Mouse (Mus musculus): ENCODE results near the gene Gosr1. TPM values are rescaled to one million over a fixed set of nuclear protein-coding genes. Genes with fewer than 3 reads are reported as not detected.
"Not testable (repeated sequence)": the region's sequence is repeated elsewhere in the genome, so short reads cannot be mapped to it uniquely, and the experiment has no call there.

The Gosr1 gene
- 10.1 and 11.0 TPM in 2 replicates for polyA plus RNA-seq (2015; fragmentation: Nextera tagmentation; extraction: Ambion mirVana)

DNA sequence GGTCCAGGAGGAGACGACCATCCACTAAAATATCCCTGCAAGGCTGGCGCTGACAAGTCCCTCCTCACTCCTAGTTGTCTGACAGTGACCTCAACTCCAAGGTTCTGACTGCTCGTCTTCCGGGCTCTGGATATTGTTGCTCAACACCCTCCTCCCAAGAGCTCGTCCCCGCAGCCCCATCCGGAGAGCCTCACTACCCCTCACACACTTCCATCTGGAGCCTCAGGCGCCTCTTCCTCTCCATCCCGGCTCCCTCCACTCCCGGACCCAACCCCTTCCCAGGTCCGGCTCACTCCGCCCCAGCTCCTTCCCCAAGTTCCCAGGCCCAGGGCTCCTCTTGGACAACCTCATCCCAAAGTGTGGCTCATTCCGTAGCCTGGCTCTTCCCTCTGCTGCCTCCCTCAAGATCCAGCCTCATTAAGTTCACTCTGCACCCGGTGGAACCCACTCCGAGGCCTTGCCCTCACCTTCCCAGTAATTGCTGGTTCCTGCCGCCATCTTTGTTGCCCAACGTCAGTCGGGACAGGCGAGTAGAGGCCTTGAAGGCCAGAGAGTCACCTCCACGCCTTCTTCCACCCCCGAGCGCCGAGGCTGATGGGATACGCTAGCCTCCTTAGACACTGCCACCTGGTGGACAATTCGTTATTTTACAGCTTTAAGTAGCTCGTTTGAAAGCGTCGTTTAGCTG lies at the start of gene Gosr1:
Gene Gosr1 (minus strand): TSS at position 527 of the 688 bp plus-strand sequence.
- peak; percentile 97 for ATAC-seq (ENCODE audit: insufficient read depth)
- H3K27ac ChIP-seq (replicated peaks) = peak within 1 kb of the TSS; percentile 76
- peak within 1 kb of the TSS; percentile 83 for H3K9ac ChIP-seq
- H3K4me3 ChIP-seq (replicated peaks) = peak within 1 kb of the TSS; percentile 80
- under 1% methylated on average over 28 of the region's 28 CpGs for WGBS (ENCODE audit: insufficient replicate concordance)
- peaks cover 22% of the 10 kb centered on the region for H3K36me3 ChIP-seq (replicated peaks)
- H3K4me1 ChIP-seq (replicated peaks) = peaks cover 7% of the 10 kb centered on the region
- peak within 1 kb of the TSS; percentile 76 for H3K4me2 ChIP-seq
- no peaks in the 10 kb centered on the region for H3K9me3 ChIP-seq (replicated peaks)
- peaks cover 2% of the 10 kb centered on the region for H3K27me3 ChIP-seq

DNA sequence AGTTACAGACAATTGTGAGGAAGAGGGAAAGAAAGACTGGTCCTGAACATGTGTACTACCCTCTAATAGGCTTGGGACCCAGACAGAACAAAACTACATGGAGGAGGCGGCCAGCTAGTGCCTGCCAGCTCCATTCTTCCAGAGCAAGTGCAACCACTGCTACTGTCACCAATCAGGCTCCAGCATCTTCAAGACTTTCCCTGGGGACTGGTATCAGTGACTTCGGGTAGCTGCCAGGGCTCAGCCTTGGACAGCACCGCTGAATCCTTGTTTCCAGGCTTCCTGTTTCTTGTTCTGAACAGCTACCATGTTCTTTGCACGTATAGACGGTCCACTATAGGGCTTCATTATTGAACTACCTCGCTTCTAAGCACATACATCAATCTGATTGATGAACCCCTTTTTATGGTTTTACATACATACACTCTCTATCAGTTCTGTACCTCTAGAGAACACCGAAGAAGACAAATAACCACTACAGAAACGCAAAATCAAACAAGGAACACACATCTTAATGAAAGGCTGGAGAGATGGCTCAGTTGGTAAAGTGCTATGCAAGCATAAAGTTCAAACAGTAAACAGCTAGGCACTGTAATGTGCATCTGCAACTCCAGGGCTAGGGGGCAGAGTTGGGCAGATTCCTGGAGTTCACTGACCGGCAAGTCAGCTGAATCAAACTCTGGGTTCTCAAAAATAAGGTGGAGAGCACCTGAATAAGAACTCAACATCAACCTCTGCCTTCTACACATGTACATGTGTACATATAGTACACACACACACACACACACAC lies 47.5 kb upstream of the Gosr1 start:
- Histone ChIP-seq H3K4me3 (replicated peaks) (no peak overlapping the region), H3K36me3 (replicated peaks) (peaks cover 55% of the 10 kb centered on the region), H3K27me3 (no peaks in the 10 kb centered on the region), H3K27ac (replicated peaks) (no peak overlapping the region), H3K9ac (no peak overlapping the region), H3K4me1 (replicated peaks) (no peaks in the 10 kb centered on the region), H3K9me3 (replicated peaks) (no peaks in the 10 kb centered on the region), H3K4me2 (no peak overlapping the region)
- ATAC-seq (ENCODE audit: insufficient read depth) = no peak
- WGBS (ENCODE audit: insufficient replicate concordance) = 74% methylated on average over 9 of the region's 9 CpGs

DNA sequence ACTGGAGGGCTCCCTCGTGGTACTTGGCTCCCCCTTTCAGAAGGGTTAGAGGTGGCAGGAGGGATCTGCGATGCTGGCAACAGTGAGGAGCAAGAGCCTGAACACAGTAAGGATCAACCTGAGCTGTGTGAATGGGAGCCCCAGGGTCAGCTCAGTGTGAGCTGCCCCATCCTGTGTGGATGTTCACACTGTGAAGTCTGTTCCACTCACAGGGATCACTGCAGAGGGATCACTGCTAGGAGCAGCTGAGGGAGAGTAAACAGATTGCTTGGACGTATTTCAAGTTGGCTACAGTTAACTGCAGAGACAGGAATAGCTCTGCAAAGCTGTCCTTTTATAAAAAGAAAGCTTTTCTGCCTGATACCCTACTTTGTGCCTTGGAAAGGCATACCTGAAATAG lies 46.1 kb upstream of the Gosr1 start:
- Histone ChIP-seq H3K27me3 (no peaks in the 10 kb centered on the region), H3K9me3 (replicated peaks) (no peaks in the 10 kb centered on the region), H3K4me1 (replicated peaks) (no peaks in the 10 kb centered on the region), H3K4me3 (replicated peaks) (no peak overlapping the region), H3K4me2 (no peak overlapping the region), H3K9ac (no peak overlapping the region), H3K36me3 (replicated peaks) (peaks cover 68% of the 10 kb centered on the region), H3K27ac (replicated peaks) (no peak overlapping the region)
- ATAC-seq (ENCODE audit: insufficient read depth) = no peak
- 57% methylated on average over 3 of the region's 3 CpGs for WGBS (ENCODE audit: insufficient replicate concordance)

DNA sequence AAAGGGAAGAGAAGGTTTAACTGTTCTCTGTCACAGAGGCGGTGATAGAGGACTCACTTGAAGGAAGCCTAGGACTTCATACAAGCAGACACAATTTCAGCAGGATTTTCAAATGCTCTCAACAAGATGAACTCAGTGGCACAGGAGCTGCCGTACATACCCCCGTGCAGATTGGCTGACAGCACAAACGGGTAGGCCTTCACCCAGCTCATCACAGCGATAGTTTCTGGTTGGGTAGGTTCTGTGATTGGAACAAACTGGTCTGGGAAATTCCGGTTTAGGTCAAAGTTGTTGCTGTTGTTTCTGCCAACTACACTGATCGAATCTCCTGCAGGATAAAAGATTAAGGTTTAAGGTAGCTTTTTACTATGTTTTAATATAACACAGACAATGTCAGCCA lies 45.2 kb upstream of the Gosr1 start:
- 82% methylated on average over 7 of the region's 7 CpGs for WGBS (ENCODE audit: insufficient replicate concordance)
- peaks cover 71% of the 10 kb centered on the region for H3K36me3 ChIP-seq (replicated peaks)
- no peak for ATAC-seq (ENCODE audit: insufficient read depth)

DNA sequence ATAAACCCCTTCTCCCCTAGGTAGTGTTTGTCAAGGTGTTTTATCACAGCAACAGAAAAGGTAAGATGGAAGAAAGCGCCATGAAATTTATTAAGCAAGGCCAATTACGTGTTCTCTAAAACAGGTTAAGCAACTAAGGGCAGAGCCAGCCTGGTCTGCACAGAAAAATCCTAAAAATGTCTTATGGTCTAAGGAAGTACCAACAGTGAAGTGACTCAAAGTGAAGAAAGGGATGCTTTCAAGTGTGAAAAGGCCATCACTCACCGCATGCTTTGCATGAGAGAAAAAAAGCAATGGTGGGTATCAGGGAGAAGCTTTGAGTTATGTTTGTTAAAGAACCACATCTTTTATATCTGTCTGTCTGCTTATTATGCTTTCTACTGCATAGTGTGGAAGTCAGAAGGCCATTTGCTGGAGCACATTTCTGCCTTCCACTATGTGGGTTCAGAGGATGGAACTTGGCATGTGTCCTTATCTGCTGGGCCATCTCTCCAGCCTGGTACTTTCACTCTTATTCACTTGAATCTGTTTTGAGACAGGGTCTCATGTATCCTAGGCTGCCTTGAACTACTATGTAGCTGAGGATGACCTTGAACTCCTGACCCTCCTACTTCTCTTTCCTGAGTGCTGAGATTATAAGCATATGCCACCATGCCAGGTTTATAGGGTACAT lies 43.8 kb upstream of the Gosr1 start:
- 82% methylated on average over 3 of the region's 3 CpGs for WGBS (ENCODE audit: insufficient replicate concordance)
- Histone ChIP-seq H3K27me3 (no peaks in the 10 kb centered on the region), H3K9me3 (replicated peaks) (no peaks in the 10 kb centered on the region), H3K36me3 (replicated peaks) (peaks cover 73% of the 10 kb centered on the region), H3K4me2 (no peak overlapping the region), H3K9ac (no peak overlapping the region), H3K4me3 (replicated peaks) (no peak overlapping the region), H3K4me1 (replicated peaks) (no peaks in the 10 kb centered on the region), H3K27ac (replicated peaks) (no peak overlapping the region)
- ATAC-seq (ENCODE audit: insufficient read depth) = no peak

More for the DNA sequence above, 45.2 kb upstream of the Gosr1 start:
- H3K9ac ChIP-seq = no peak overlapping the region
- no peaks in the 10 kb centered on the region for H3K9me3 ChIP-seq (replicated peaks)
- H3K27me3 ChIP-seq = no peaks in the 10 kb centered on the region
- H3K4me1 ChIP-seq (replicated peaks) = no peaks in the 10 kb centered on the region
- no peak overlapping the region for H3K27ac ChIP-seq (replicated peaks)
- H3K4me2 ChIP-seq = no peak overlapping the region
- H3K4me3 ChIP-seq (replicated peaks) = no peak overlapping the region

DNA sequence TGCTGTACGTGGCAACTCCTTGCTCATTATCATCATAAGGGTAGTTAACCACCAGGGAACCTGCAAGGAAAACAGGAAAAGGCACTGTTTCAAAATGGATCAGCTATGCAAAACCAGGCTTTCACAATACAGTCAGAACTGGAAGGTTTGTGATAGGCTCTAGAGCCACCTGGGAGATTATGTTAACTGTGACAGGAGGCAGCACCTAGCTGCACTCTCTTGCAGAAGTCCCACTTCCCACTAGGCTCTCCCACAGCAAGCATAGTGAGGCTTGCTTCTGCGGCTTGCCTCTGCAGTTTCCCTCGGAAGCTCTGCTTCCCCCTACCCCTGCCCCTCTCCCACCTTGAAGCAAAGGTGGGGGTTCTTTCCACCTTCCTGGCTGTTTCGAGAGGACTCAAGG lies 42.6 kb upstream of the Gosr1 start:
- Histone ChIP-seq H3K9me3 (replicated peaks) (no peaks in the 10 kb centered on the region), H3K27me3 (no peaks in the 10 kb centered on the region), H3K4me3 (replicated peaks) (no peak overlapping the region), H3K4me2 (no peak overlapping the region), H3K27ac (replicated peaks) (no peak overlapping the region), H3K36me3 (replicated peaks) (peaks cover 78% of the 10 kb centered on the region), H3K9ac (no peak overlapping the region), H3K4me1 (replicated peaks) (no peaks in the 10 kb centered on the region)
- 70% methylated on average over 4 of the region's 4 CpGs for whole genome bisulfite sequencing (ENCODE audit: insufficient replicate concordance)
- ATAC-seq (ENCODE audit: insufficient read depth) = no peak

DNA sequence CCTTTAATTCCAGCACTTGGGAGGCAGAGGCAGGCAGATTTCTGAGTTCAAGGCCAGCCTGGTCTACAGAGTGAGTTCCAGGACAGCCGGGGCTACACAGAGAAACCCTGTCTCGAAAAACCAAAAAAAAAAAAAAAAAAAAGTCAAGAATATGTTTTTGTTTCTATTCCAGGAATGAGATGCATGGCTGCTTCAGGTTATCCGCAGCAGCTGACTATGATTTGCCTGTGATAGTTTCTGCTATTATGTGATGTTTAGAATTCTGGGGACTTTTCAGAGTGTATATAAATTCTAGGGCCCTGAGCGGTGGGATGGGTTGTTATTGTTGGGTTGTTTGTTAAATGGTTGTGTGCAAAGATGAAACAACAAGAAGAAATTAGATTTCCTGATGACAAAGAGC lies 41.7 kb upstream of the Gosr1 start:
- H3K9ac ChIP-seq; H3K9me3 ChIP-seq (replicated peaks); H3K4me2 ChIP-seq; H3K4me3 ChIP-seq (replicated peaks); H3K27me3 ChIP-seq; H3K27ac ChIP-seq (replicated peaks); ATAC-seq (ENCODE audit: insufficient read depth); H3K4me1 ChIP-seq (replicated peaks): not testable (repeated sequence)
- peaks cover 74% of the 10 kb centered on the region for H3K36me3 ChIP-seq (replicated peaks)
- 76% methylated on average over 4 of the region's 4 CpGs for WGBS (ENCODE audit: insufficient replicate concordance)

DNA sequence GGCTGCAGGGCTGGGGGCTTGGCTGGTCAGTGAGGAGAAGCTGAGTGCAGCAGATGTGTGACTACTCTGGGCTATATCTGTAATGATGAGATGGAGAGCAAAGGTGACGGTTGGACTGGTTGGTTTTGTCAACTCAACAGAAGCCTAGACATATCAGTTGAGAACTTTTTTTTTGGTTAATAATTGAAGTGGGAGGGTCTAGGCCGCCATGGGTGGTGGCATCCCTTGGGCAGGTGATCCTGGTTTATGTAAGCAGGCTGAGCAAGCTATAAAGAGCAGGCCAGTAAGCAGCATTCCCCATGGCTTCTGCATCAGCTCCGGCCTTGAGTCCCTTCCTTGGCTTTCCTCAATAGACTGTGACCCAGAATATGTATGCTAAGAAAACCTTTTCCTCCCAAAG lies 39.9 kb upstream of the Gosr1 start:
- Histone ChIP-seq H3K4me2 (no peak overlapping the region), H3K27ac (replicated peaks) (no peak overlapping the region), H3K36me3 (replicated peaks) (peaks cover 72% of the 10 kb centered on the region), H3K9ac (no peak overlapping the region), H3K9me3 (replicated peaks) (no peaks in the 10 kb centered on the region), H3K27me3 (no peaks in the 10 kb centered on the region), H3K4me3 (replicated peaks) (no peak overlapping the region), H3K4me1 (replicated peaks) (no peaks in the 10 kb centered on the region)
- WGBS (ENCODE audit: insufficient replicate concordance) = 73% methylated on average over 3 of the region's 3 CpGs
- ATAC-seq (ENCODE audit: insufficient read depth) = no peak

DNA sequence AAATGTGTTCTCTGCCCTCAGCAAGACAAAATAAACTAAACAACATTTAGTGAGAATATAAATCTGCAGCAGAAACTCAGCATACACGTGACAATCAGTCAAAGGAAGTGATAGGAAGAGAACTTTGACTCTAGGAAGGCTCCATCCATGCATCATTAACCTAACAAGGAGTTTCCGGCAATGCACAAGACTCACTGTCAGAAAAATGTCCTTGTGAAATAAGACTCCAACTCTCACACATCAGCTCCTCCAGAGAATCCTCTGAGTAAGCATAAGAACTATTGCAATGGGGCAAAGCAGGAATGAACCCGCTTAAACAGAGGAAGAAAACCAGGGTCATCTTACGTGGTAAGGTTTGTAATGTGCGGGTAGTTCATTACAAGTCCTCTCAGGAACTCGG lies 33.9 kb upstream of the Gosr1 start:
- Histone ChIP-seq H3K4me2 (no peak overlapping the region), H3K9me3 (replicated peaks) (no peaks in the 10 kb centered on the region), H3K27me3 (no peaks in the 10 kb centered on the region), H3K4me3 (replicated peaks) (no peak overlapping the region), H3K36me3 (replicated peaks) (peaks cover 70% of the 10 kb centered on the region), H3K4me1 (replicated peaks) (no peaks in the 10 kb centered on the region), H3K9ac (no peak overlapping the region), H3K27ac (replicated peaks) (no peak overlapping the region)
- 78% methylated on average over 6 of the region's 6 CpGs for WGBS (ENCODE audit: insufficient replicate concordance)
- no peak for ATAC-seq (ENCODE audit: insufficient read depth)

DNA sequence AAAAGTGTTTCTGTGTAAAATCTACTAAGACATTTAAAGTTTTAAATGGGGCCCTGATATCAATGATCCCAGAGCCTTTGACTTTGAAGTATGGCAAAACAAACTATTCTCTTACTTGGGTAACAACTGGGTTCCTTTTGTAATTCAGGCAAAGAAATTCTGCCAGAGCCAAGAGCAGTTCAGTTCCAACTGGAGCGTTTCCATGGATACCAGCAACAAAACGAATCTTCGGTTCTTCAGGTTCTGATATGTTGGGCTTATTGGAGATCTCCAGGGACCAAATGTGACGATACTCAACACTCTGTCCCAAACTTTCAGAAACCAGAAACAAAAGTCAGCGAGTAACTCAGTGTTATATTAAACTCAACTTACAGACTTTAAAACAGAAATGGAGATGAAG lies 31.9 kb upstream of the Gosr1 start:
- H3K4me3 ChIP-seq (replicated peaks) = no peak overlapping the region
- no peak overlapping the region for H3K4me2 ChIP-seq
- H3K4me1 ChIP-seq (replicated peaks) = no peaks in the 10 kb centered on the region
- peaks cover 76% of the 10 kb centered on the region for H3K36me3 ChIP-seq (replicated peaks)
- H3K27me3 ChIP-seq = no peaks in the 10 kb centered on the region
- no peak overlapping the region for H3K27ac ChIP-seq (replicated peaks)
- H3K9me3 ChIP-seq (replicated peaks) = no peaks in the 10 kb centered on the region
- no peak overlapping the region for H3K9ac ChIP-seq
- ATAC-seq (ENCODE audit: insufficient read depth) = no peak
- 80% methylated on average over 5 of the region's 5 CpGs for WGBS (ENCODE audit: insufficient replicate concordance)

DNA sequence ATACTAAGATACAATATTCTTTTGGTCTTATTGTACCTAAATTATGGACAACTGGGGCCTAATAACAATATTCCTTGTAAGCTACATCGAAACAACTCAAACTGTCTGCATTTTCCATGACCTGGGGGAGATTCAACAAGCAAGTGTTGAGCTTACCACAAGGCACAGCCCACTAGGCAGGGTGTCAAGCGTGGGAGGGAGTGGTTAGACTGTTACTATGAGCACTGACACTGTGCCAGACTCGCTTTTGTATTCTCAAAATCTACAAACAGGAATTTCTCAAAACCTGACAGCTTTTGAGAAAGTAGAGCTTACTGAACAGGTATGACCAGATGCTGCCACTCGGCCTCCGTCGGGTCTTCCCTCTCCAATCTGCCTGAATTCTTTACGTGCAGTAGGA lies 28.0 kb upstream of the Gosr1 start:
- Histone ChIP-seq H3K27me3 (no peaks in the 10 kb centered on the region), H3K4me3 (replicated peaks) (no peak overlapping the region), H3K9ac (no peak overlapping the region), H3K4me2 (no peak overlapping the region), H3K4me1 (replicated peaks) (no peaks in the 10 kb centered on the region), H3K27ac (replicated peaks) (no peak overlapping the region), H3K9me3 (replicated peaks) (no peaks in the 10 kb centered on the region), H3K36me3 (replicated peaks) (peaks cover 54% of the 10 kb centered on the region)
- WGBS (ENCODE audit: insufficient replicate concordance) = 82% methylated on average over 7 of the region's 7 CpGs
- no peak for ATAC-seq (ENCODE audit: insufficient read depth)

Data from liver, embryonic 15.5 days (tissue).